Mouse (Mus musculus) embryonic facial prominence, embryonic 11.5 days (tissue): ENCODE measurements around the gene Dennd6b. TPM values are rescaled to one million over a fixed set of nuclear protein-coding genes. Genes with fewer than 3 reads are reported as not detected.
A peak's percentile ranks its signal among the peaks of the same experiment; 100 is the strongest.

Experiments used
- ATAC-seq: fragments of 200-750 bp; cut with Nextera tagmentation; replicated peaks from 2 replicates; pipeline ENCODE4 v1.8.0; 2017; ENCODE audit warnings: low read depth; ENCODE audit not compliant: insufficient number of reproducible peaks, low FRiP score, low TSS enrichment
- DNase-seq: peaks from one replicate; pipeline ENCODE4 v3.0.0-alpha.2; 2015; ENCODE audit warnings: low spot score
- H3K27ac ChIP-seq: fragments of 300-500 bp; sonication (generic); replicated peaks from 2 replicates; pipeline ENCODE4 v1.5.1; 2014; ENCODE audit warnings: mild to moderate bottlenecking, low read depth, low read length, control low read depth
- H3K27me3 ChIP-seq: fragments of 300-500 bp; sonication (generic); 2 replicates; pipeline ENCODE4 v1.6.1; 2014; ENCODE audit warnings: mild to moderate bottlenecking, low read length, moderate library complexity, mixed read lengths; ENCODE audit not compliant: control insufficient read depth, insufficient read depth
- H3K36me3 ChIP-seq: fragments of 300-500 bp; sonication (generic); replicated peaks from 2 replicates; pipeline ENCODE4 v1.6.1; 2014; ENCODE audit warnings: low read depth, mild to moderate bottlenecking, low read length, moderate library complexity, mixed read lengths; ENCODE audit not compliant: control insufficient read depth, insufficient read depth
- H3K4me1 ChIP-seq: fragments of 300-500 bp; sonication (generic); 2 replicates; pipeline ENCODE4 v1.6.1; 2014; ENCODE audit warnings: low read length, mixed read lengths; ENCODE audit not compliant: control insufficient read depth, insufficient read depth
- H3K4me2 ChIP-seq: fragments of 300-500 bp; sonication (generic); 2 replicates; pipeline ENCODE4 v1.6.1; 2014; ENCODE audit warnings: low read depth, mild to moderate bottlenecking, control low read depth, low read length, moderate library complexity
- H3K4me3 ChIP-seq: fragments of 300-500 bp; sonication (generic); 2 replicates; pipeline ENCODE4 v1.5.1; 2014; ENCODE audit warnings: low read depth, low read length, control low read depth
- H3K9ac ChIP-seq: fragments of 300-500 bp; sonication (generic); replicated peaks from 2 replicates; pipeline ENCODE4 v1.6.1; 2014; ENCODE audit warnings: mild to moderate bottlenecking, control low read depth, low read length
- H3K9me3 ChIP-seq: fragments of 300-500 bp; sonication (generic); replicated peaks from 2 replicates; pipeline ENCODE4 v1.6.1; 2016; ENCODE audit warnings: mild to moderate bottlenecking, low read length, inconsistent platforms, mixed read lengths; ENCODE audit not compliant: control insufficient read depth
- WGBS: fragments of 180-500 bp; shearing (Covaris S2); extraction: QIAGEN DNeasy Blood & Tissue Kit; methylation state at CpG from one replicate; pipeline ENCODE4 v1.1.7; 2014; 5-methylcytosine and 5-hydroxymethylcytosine counted together
- polyA plus RNA-seq: library from polyadenylated mRNA; unstranded; fragments of >200 nt; fragmentation: Nextera tagmentation; extraction: Ambion mirVana; gene quantifications from 2 replicates; pipeline ENCODE4 v1.2.1, GENCODE M21; 2014

Dennd6b gene
- polyA plus RNA-seq, 1 experiment from 2014 or later, result 14.9 TPM

- WGBS, result 55% methylated on average over 4 of the region's 4 CpGs
- H3K9me3 ChIP-seq, result no peaks in the 10 kb centered on the region
- H3K27ac ChIP-seq, result no peak overlapping the region
- ATAC-seq (no peak), DNase-seq (no peak)
- H3K27me3 ChIP-seq, result peaks cover 25% of the 10 kb centered on the region
- H3K36me3 ChIP-seq, result no peaks in the 10 kb centered on the region
- no peak overlapping the region for H3K4me2 ChIP-seq
- peaks cover 3% of the 10 kb centered on the region for H3K4me1 ChIP-seq
- H3K9ac ChIP-seq, result no peak overlapping the region
- H3K4me3 ChIP-seq, result no peak overlapping the region
These were observed 54.4 kb downstream of the Dennd6b start for GRCm38 (mm10) chr15:89141905-89142304.

- Histone ChIP-seq H3K4me2 (no peak overlapping the region), H3K4me3 (no peak overlapping the region), H3K4me1 (peaks cover 3% of the 10 kb centered on the region), H3K27ac (no peak overlapping the region), H3K27me3 (peaks cover 24% of the 10 kb centered on the region), H3K9ac (no peak overlapping the region), H3K9me3 (no peaks in the 10 kb centered on the region), H3K36me3 (no peaks in the 10 kb centered on the region)
- WGBS, result 33% methylated on average over 5 of the region's 5 CpGs
- ATAC-seq, result 0 out of 2 replicates have a peak, but pooled peaks have one; percentile 5
- DNase-seq, result peak; percentile 29
These were observed 54.9 kb downstream of the Dennd6b start for GRCm38 (mm10) chr15:89141443-89141842.

- peak; percentile 61 for DNase-seq
- Histone ChIP-seq H3K36me3 (no peaks in the 10 kb centered on the region), H3K9me3 (no peaks in the 10 kb centered on the region), H3K4me1 (peaks cover 3% of the 10 kb centered on the region), H3K9ac (peak within 1 kb of the TSS; percentile 67), H3K27ac (peak within 1 kb of the TSS; percentile 47; the same call in 1 of the 2 replicates), H3K27me3 (peaks cover 20% of the 10 kb centered on the region), H3K4me2 (peak within 1 kb of the TSS; percentile 98), H3K4me3 (peak within 1 kb of the TSS; percentile 52)
- ATAC-seq, result peak; percentile 71
- WGBS, result under 1% methylated on average over 21 of the region's 21 CpGs
These were observed 55.5 kb downstream of the Dennd6b start, which contains the start of gene Mapk12 for GRCm38 (mm10) chr15:89140659-89141252. Mapk12 (minus strand) TSS chr15:89140703.

- DNase-seq (peak; percentile 58), ATAC-seq (peak; percentile 21; the same call in 1 of the 2 replicates)
- peaks cover 3% of the 10 kb centered on the region for H3K4me1 ChIP-seq
- under 1% methylated on average over 38 of the region's 53 CpGs for WGBS
- H3K4me2 ChIP-seq, result peak overlapping the region; percentile 98
- peaks cover 17% of the 10 kb centered on the region for H3K27me3 ChIP-seq
- peak overlapping the region; percentile 67 for H3K9ac ChIP-seq
- no peaks in the 10 kb centered on the region for H3K36me3 ChIP-seq
- H3K4me3 ChIP-seq, result peak overlapping the region; percentile 52
- no peaks in the 10 kb centered on the region for H3K9me3 ChIP-seq
- peak overlapping the region; percentile 47; the same call in 1 of the 2 replicates for H3K27ac ChIP-seq
These were observed 56.1 kb downstream of the Dennd6b start for GRCm38 (mm10) chr15:89140048-89140658.

DNA sequence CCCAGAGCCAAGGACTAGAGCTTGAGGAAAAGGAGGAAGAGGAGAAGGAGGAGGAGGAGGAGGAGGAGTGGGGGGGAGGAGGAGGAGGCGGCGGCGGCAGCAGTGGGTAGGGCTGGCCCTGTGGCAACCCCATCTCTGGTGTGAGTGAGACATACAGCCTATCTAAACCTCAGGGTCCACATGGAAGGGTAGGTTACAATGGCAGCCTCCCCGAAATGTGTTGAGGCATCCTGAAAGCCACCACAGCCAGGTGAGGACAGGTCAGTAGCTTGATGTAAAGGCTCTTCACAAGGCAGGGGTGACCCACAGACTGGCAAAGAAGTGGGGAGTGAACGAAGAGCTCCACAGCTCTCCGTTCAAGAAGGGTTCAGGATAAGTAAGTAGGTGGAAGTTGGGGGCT is 57.8 kb downstream of the Dennd6b start:
- H3K4me2 ChIP-seq, result no peak overlapping the region
- no peak overlapping the region for H3K9ac ChIP-seq
- peaks cover 17% of the 10 kb centered on the region for H3K27me3 ChIP-seq
- H3K9me3 ChIP-seq, result no peaks in the 10 kb centered on the region
- DNase-seq (no peak), ATAC-seq (no peak)
- H3K36me3 ChIP-seq, result no peaks in the 10 kb centered on the region
- WGBS, result 89% methylated on average over 6 of the region's 6 CpGs
- H3K4me3 ChIP-seq, result no peak overlapping the region
- no peak overlapping the region for H3K27ac ChIP-seq
- peaks cover 3% of the 10 kb centered on the region for H3K4me1 ChIP-seq

GRCm38 (mm10) chr15:89138046-89138405 is 58.3 kb downstream of the Dennd6b start:
- H3K27me3 ChIP-seq, result peaks cover 17% of the 10 kb centered on the region
- no peak overlapping the region for H3K4me3 ChIP-seq
- ATAC-seq (no peak), DNase-seq (no peak)
- no peak overlapping the region for H3K27ac ChIP-seq
- 86% methylated on average over 7 of the region's 7 CpGs for WGBS
- H3K9me3 ChIP-seq, result no peaks in the 10 kb centered on the region
- H3K4me1 ChIP-seq, result peaks cover 3% of the 10 kb centered on the region
- no peak overlapping the region; the same call in 1 of the 2 replicates for H3K9ac ChIP-seq
- H3K4me2 ChIP-seq, result no peak overlapping the region
- H3K36me3 ChIP-seq, result no peaks in the 10 kb centered on the region

GRCm38 (mm10) chr15:89137378-89138045 is 58.8 kb downstream of the Dennd6b start:
- no peak for DNase-seq
- no peak for ATAC-seq
- 60% methylated on average over 11 of the region's 11 CpGs for WGBS

More at GRCm38 (mm10) chr15:89137378-89138045, 58.8 kb downstream of the Dennd6b start:
- Histone ChIP-seq H3K9ac (no peak overlapping the region; the same call in 1 of the 2 replicates), H3K4me1 (peaks cover 3% of the 10 kb centered on the region), H3K36me3 (no peaks in the 10 kb centered on the region), H3K9me3 (no peaks in the 10 kb centered on the region), H3K27me3 (peaks cover 17% of the 10 kb centered on the region), H3K4me2 (no peak overlapping the region), H3K4me3 (no peak overlapping the region), H3K27ac (no peak overlapping the region)
